Mouse (Mus musculus): ENCODE measurements around the gene Cyp2d12.
"Not testable (repeated sequence)": the region's sequence is repeated elsewhere in the genome, so short reads cannot be mapped to it uniquely, and the experiment has no call there.

Cyp2d12 gene

GRCm38 (mm10) chr15:82554531-82555230, at the start of gene Cyp2d12:
Cyp2d12 (plus strand) TSS chr15:82555072.
- peak; percentile 45 to 59 for DNase-seq

- DNase-seq: no peak
Observed at GRCm38 (mm10) chr15:82506971-82507370, 47.9 kb upstream of the Cyp2d12 start.

GRCm38 (mm10) chr15:82507740-82508139, 47.1 kb upstream of the Cyp2d12 start:
- peak in 1 of 2 experiments; percentile 24 for DNase-seq

GRCm38 (mm10) chr15:82509495-82509894, 45.4 kb upstream of the Cyp2d12 start:
- DNase-seq: peak; percentile 7 to 13

- not testable (repeated sequence) for DNase-seq
Observed at GRCm38 (mm10) chr15:82510500-82510899, 44.4 kb upstream of the Cyp2d12 start.

GRCm38 (mm10) chr15:82512111-82512510, 42.8 kb upstream of the Cyp2d12 start:
- peak in 1 of 2 experiments; percentile 32 for DNase-seq

- not testable (repeated sequence) for DNase-seq
Observed at GRCm38 (mm10) chr15:82516174-82516573, 38.7 kb upstream of the Cyp2d12 start.

GRCm38 (mm10) chr15:82527371-82527770, 27.5 kb upstream of the Cyp2d12 start:
- DNase-seq: not testable (repeated sequence)

GRCm38 (mm10) chr15:82532721-82533120, 22.2 kb upstream of the Cyp2d12 start:
- DNase-seq: peak; percentile 17 to 35

GRCm38 (mm10) chr15:82542976-82543375, 11.9 kb upstream of the Cyp2d12 start:
- peak in 1 of 2 experiments; percentile 71 for DNase-seq

- not testable (repeated sequence) for DNase-seq
Observed at GRCm38 (mm10) chr15:82544561-82544960, 10.3 kb upstream of the Cyp2d12 start.

- not testable (repeated sequence) for DNase-seq
Observed at GRCm38 (mm10) chr15:82547753-82548152, 7.1 kb upstream of the Cyp2d12 start.

- peak; percentile 27 to 48 for DNase-seq
Observed at GRCm38 (mm10) chr15:82553211-82553610, 1.7 kb upstream of the Cyp2d12 start.

GRCm38 (mm10) chr15:82572856-82573255, 18.0 kb downstream of the Cyp2d12 start:
- no peak for DNase-seq

GRCm38 (mm10) chr15:82579071-82579470, 24.2 kb downstream of the Cyp2d12 start:
- peak in 1 of 2 experiments; percentile 56 for DNase-seq

GRCm38 (mm10) chr15:82582621-82583020, 27.7 kb downstream of the Cyp2d12 start:
- DNase-seq: peak; percentile 79 to 80
